Mouse (Mus musculus): ENCODE measurements around the gene Rbfox3. TPM values are rescaled to one million over a fixed set of nuclear protein-coding genes. Genes with fewer than 3 reads are reported as not detected.

The Rbfox3 gene
- total and polyA plus RNA-seq, 3 experiments: 0.16 TPM; not detected in 2

GRCm38 (mm10) chr11:118815118-118815517 is 96.3 kb downstream of the Rbfox3 start:
- DNase-seq (ENCODE audit: low spot score) (no peak), ATAC-seq (ENCODE audit: extremely low read depth, insufficient number of reproducible peaks, low FRiP score, poor library complexity, severe bottlenecking) (no peak)
- peaks cover 95% of the 10 kb centered on the region for H3K9me3 ChIP-seq (replicated peaks)
- H3K4me1 ChIP-seq (ENCODE audit: insufficient read depth, low read depth, low read length): no peaks in the 10 kb centered on the region
- H3K4me3 ChIP-seq (ENCODE audit: low read depth, low read length): no peak overlapping the region
- TF ChIP-seq GATA1 (IDR thresholded peaks at IDR 0.05; ENCODE audit: borderline replicate concordance, low read length) (no peak), TAL1 (conservative IDR thresholded peaks at IDR 0.05; ENCODE audit: low read depth, low read length) (no peak), GATA2 (IDR thresholded peaks at IDR 0.05; ENCODE audit: borderline replicate concordance, low read depth, low read length) (no peak), POLR2AphosphoS5 (IDR thresholded peaks at IDR 0.05; ENCODE audit: insufficient replicate concordance, low read depth, low read length) (no peak), CTCF (IDR thresholded peaks at IDR 0.05; ENCODE audit: low read depth, low read length) (no peak)
- H3K27me3 ChIP-seq (ENCODE audit: insufficient read depth, low read length): no peaks in the 10 kb centered on the region
- H3K36me3 ChIP-seq (replicated peaks): no peaks in the 10 kb centered on the region

GRCm38 (mm10) chr11:118813942-118814341 is 97.5 kb downstream of the Rbfox3 start:
- H3K4me1 ChIP-seq (ENCODE audit: insufficient read depth, low read depth, low read length): no peaks in the 10 kb centered on the region
- H3K4me3 ChIP-seq (ENCODE audit: low read depth, low read length): no peak overlapping the region
- H3K36me3 ChIP-seq (replicated peaks): no peaks in the 10 kb centered on the region
- DNase-seq (ENCODE audit: low spot score) (no peak), ATAC-seq (ENCODE audit: extremely low read depth, insufficient number of reproducible peaks, low FRiP score, poor library complexity, severe bottlenecking) (no peak)
- H3K27me3 ChIP-seq (ENCODE audit: insufficient read depth, low read length): no peaks in the 10 kb centered on the region
- peaks cover 95% of the 10 kb centered on the region for H3K9me3 ChIP-seq (replicated peaks)
- no peak for TF ChIP-seq GATA2 (IDR thresholded peaks at IDR 0.05; ENCODE audit: borderline replicate concordance, low read depth, low read length)
- TF ChIP-seq POLR2AphosphoS5 (IDR thresholded peaks at IDR 0.05; ENCODE audit: insufficient replicate concordance, low read depth, low read length): no peak
- TF ChIP-seq TAL1 (conservative IDR thresholded peaks at IDR 0.05; ENCODE audit: low read depth, low read length): no peak
- no peak for TF ChIP-seq CTCF (IDR thresholded peaks at IDR 0.05; ENCODE audit: low read depth, low read length)
- TF ChIP-seq GATA1 (IDR thresholded peaks at IDR 0.05; ENCODE audit: borderline replicate concordance, low read length): no peak

- DNase-seq (ENCODE audit: low spot score) (no peak), ATAC-seq (ENCODE audit: extremely low read depth, insufficient number of reproducible peaks, low FRiP score, poor library complexity, severe bottlenecking) (no peak)
- no peaks in the 10 kb centered on the region for H3K4me1 ChIP-seq (ENCODE audit: insufficient read depth, low read depth, low read length)
- H3K36me3 ChIP-seq (replicated peaks): no peaks in the 10 kb centered on the region
- TF ChIP-seq TAL1 (conservative IDR thresholded peaks at IDR 0.05; ENCODE audit: low read depth, low read length) (no peak), POLR2AphosphoS5 (IDR thresholded peaks at IDR 0.05; ENCODE audit: insufficient replicate concordance, low read depth, low read length) (no peak), GATA1 (IDR thresholded peaks at IDR 0.05; ENCODE audit: borderline replicate concordance, low read length) (no peak), GATA2 (IDR thresholded peaks at IDR 0.05; ENCODE audit: borderline replicate concordance, low read depth, low read length) (no peak), CTCF (IDR thresholded peaks at IDR 0.05; ENCODE audit: low read depth, low read length) (no peak)
- H3K9me3 ChIP-seq (replicated peaks): peaks cover 99% of the 10 kb centered on the region
- H3K4me3 ChIP-seq (ENCODE audit: low read depth, low read length): no peak overlapping the region
- no peaks in the 10 kb centered on the region for H3K27me3 ChIP-seq (ENCODE audit: insufficient read depth, low read length)
These were observed 100.0 kb downstream of the Rbfox3 start for GRCm38 (mm10) chr11:118811404-118811803.

- Histone ChIP-seq H3K36me3 (replicated peaks) (no peaks in the 10 kb centered on the region), H3K9me3 (replicated peaks) (peaks cover 98% of the 10 kb centered on the region), H3K27me3 (ENCODE audit: insufficient read depth, low read length) (no peaks in the 10 kb centered on the region), H3K4me3 (ENCODE audit: low read depth, low read length) (no peak overlapping the region), H3K4me1 (ENCODE audit: insufficient read depth, low read depth, low read length) (no peaks in the 10 kb centered on the region)
- DNase-seq (ENCODE audit: low spot score): no peak
- TF ChIP-seq POLR2AphosphoS5 (IDR thresholded peaks at IDR 0.05; ENCODE audit: insufficient replicate concordance, low read depth, low read length) (no peak), TAL1 (conservative IDR thresholded peaks at IDR 0.05; ENCODE audit: low read depth, low read length) (no peak), CTCF (IDR thresholded peaks at IDR 0.05; ENCODE audit: low read depth, low read length) (no peak), GATA2 (IDR thresholded peaks at IDR 0.05; ENCODE audit: borderline replicate concordance, low read depth, low read length) (no peak), GATA1 (IDR thresholded peaks at IDR 0.05; ENCODE audit: borderline replicate concordance, low read length) (no peak)
- no peak for ATAC-seq (ENCODE audit: extremely low read depth, insufficient number of reproducible peaks, low FRiP score, poor library complexity, severe bottlenecking)
These were observed 103.9 kb downstream of the Rbfox3 start for GRCm38 (mm10) chr11:118807511-118807910.

GRCm38 (mm10) chr11:118794856-118795602 is 116.4 kb downstream of the Rbfox3 start:
- peaks cover 94% of the 10 kb centered on the region for H3K9me3 ChIP-seq (replicated peaks)
- no peaks in the 10 kb centered on the region for H3K36me3 ChIP-seq (replicated peaks)
- H3K4me1 ChIP-seq (ENCODE audit: insufficient read depth, low read depth, low read length): no peaks in the 10 kb centered on the region
- no peak overlapping the region for H3K4me3 ChIP-seq (ENCODE audit: low read depth, low read length)
- TF ChIP-seq POLR2AphosphoS5 (IDR thresholded peaks at IDR 0.05; ENCODE audit: insufficient replicate concordance, low read depth, low read length): no peak
- ATAC-seq (ENCODE audit: extremely low read depth, insufficient number of reproducible peaks, low FRiP score, poor library complexity, severe bottlenecking) (no peak), DNase-seq (ENCODE audit: low spot score) (no peak)
- H3K27me3 ChIP-seq (ENCODE audit: insufficient read depth, low read length): no peaks in the 10 kb centered on the region

- no peak for ATAC-seq (ENCODE audit: extremely low read depth, insufficient number of reproducible peaks, low FRiP score, poor library complexity, severe bottlenecking)
- DNase-seq (ENCODE audit: low spot score): no peak
- no peaks in the 10 kb centered on the region for H3K36me3 ChIP-seq (replicated peaks)
- no peak overlapping the region for H3K4me3 ChIP-seq (ENCODE audit: low read depth, low read length)
- no peaks in the 10 kb centered on the region for H3K4me1 ChIP-seq (ENCODE audit: insufficient read depth, low read depth, low read length)
- H3K27me3 ChIP-seq (ENCODE audit: insufficient read depth, low read length): no peaks in the 10 kb centered on the region
- TF ChIP-seq GATA1 (IDR thresholded peaks at IDR 0.05; ENCODE audit: borderline replicate concordance, low read length): no peak
- no peak for TF ChIP-seq TAL1 (conservative IDR thresholded peaks at IDR 0.05; ENCODE audit: low read depth, low read length)
- TF ChIP-seq GATA2 (IDR thresholded peaks at IDR 0.05; ENCODE audit: borderline replicate concordance, low read depth, low read length): no peak
- H3K9me3 ChIP-seq (replicated peaks): peaks cover 89% of the 10 kb centered on the region
These were observed 117.8 kb downstream of the Rbfox3 start for GRCm38 (mm10) chr11:118793639-118794021.

All from G1E (cell line).